Mouse (Mus musculus) heart, postnatal 4 days (tissue): ENCODE data around the gene Gatad1. TPM values are rescaled to one million over a fixed set of nuclear protein-coding genes. Genes with fewer than 3 reads are reported as not detected.
"Not testable (repeated sequence)": the region's sequence is repeated elsewhere in the genome, so short reads cannot be mapped to it uniquely, and the experiment has no call there.

Experiments used
- DNase-seq: peaks from one replicate; pipeline ENCODE4 v3.0.0; 2021
- total RNA-seq, 2 experiments: library from RNA; stranded (reverse); gene quantifications; 2 replicates each; pipeline ENCODE4 v1.2.3; 2021

The Gatad1 gene
- 100 to 1,000 TPM; 105 to 110 TPM for total RNA-seq

- no peak for DNase-seq
Measured at GRCm38 (mm10) chr5:3657085-3657484, at the start of gene Gatad1. Gatad1 (minus strand) TSS chr5:3657185.

- no peak for DNase-seq
Measured at GRCm38 (mm10) chr5:3702180-3702579, 45.2 kb upstream of the Gatad1 start.

GRCm38 (mm10) chr5:3700025-3700424 lies 43.0 kb upstream of the Gatad1 start:
- no peak for DNase-seq

GRCm38 (mm10) chr5:3696031-3696430 lies 39.0 kb upstream of the Gatad1 start:
- DNase-seq, result no peak

GRCm38 (mm10) chr5:3695191-3695590 lies 38.2 kb upstream of the Gatad1 start:
- no peak for DNase-seq

- no peak for DNase-seq
Measured at GRCm38 (mm10) chr5:3692956-3693355, 36.0 kb upstream of the Gatad1 start.

GRCm38 (mm10) chr5:3691283-3691682 lies 34.3 kb upstream of the Gatad1 start:
- DNase-seq, result no peak

GRCm38 (mm10) chr5:3688298-3688697 lies 31.3 kb upstream of the Gatad1 start:
- no peak for DNase-seq

GRCm38 (mm10) chr5:3669938-3670554 lies 13.1 kb upstream of the Gatad1 start:
- DNase-seq, result no peak

GRCm38 (mm10) chr5:3666585-3666984 lies 9.6 kb upstream of the Gatad1 start:
- DNase-seq, result no peak

- no peak for DNase-seq
Measured at GRCm38 (mm10) chr5:3665225-3665624, 8.2 kb upstream of the Gatad1 start.

GRCm38 (mm10) chr5:3653801-3654200 lies 3.2 kb downstream of the Gatad1 start:
- no peak for DNase-seq

GRCm38 (mm10) chr5:3652903-3653575 lies 3.9 kb downstream of the Gatad1 start:
- DNase-seq, result not testable (repeated sequence)

GRCm38 (mm10) chr5:3651621-3652020 lies 5.4 kb downstream of the Gatad1 start:
- no peak for DNase-seq

GRCm38 (mm10) chr5:3650881-3651280 lies 6.1 kb downstream of the Gatad1 start, which contains the start of gene Tmbim7:
Tmbim7 (plus strand) TSS chr5:3651181.
- DNase-seq, result no peak

GRCm38 (mm10) chr5:3648849-3649210 lies 8.2 kb downstream of the Gatad1 start:
- no peak for DNase-seq

GRCm38 (mm10) chr5:3648206-3648848 lies 8.7 kb downstream of the Gatad1 start:
- no peak for DNase-seq

GRCm38 (mm10) chr5:3647708-3648121 lies 9.3 kb downstream of the Gatad1 start:
- peak; percentile 89 for DNase-seq

GRCm38 (mm10) chr5:3646991-3647707 lies 9.8 kb downstream of the Gatad1 start:
- peak; percentile 47 for DNase-seq

- DNase-seq, result no peak
Measured at GRCm38 (mm10) chr5:3646539-3646938, 10.4 kb downstream of the Gatad1 start.

- no peak for DNase-seq
Measured at GRCm38 (mm10) chr5:3645326-3645725, 11.7 kb downstream of the Gatad1 start.

GRCm38 (mm10) chr5:3644621-3645020 lies 12.4 kb downstream of the Gatad1 start:
- DNase-seq, result no peak

GRCm38 (mm10) chr5:3635286-3635685 lies 21.7 kb downstream of the Gatad1 start:
- no peak for DNase-seq
